Mouse (Mus musculus) hindbrain, embryonic 10.5 days (tissue): Measurements from ENCODE around the gene Nkrf. TPM values are rescaled to one million over a fixed set of nuclear protein-coding genes. Genes with fewer than 3 reads are reported as not detected.
"Not testable (repeated sequence)": the region's sequence is repeated elsewhere in the genome, so short reads cannot be mapped to it uniquely, and the experiment has no call there.

ENCODE experiments used
- DNase-seq: peaks from one replicate; pipeline ENCODE4 v3.0.0-alpha.2; 2017; ENCODE audit warnings: low spot score
- H3K27ac ChIP-seq: fragments of 300-500 bp; sonication (generic); 2 replicates; pipeline ENCODE4 v1.5.1; 2016; ENCODE audit warnings: mild to moderate bottlenecking, moderate library complexity
- H3K27me3 ChIP-seq: fragments of 300-500 bp; sonication (generic); 2 replicates; pipeline ENCODE4 v1.6.1; 2016; ENCODE audit warnings: mild to moderate bottlenecking; ENCODE audit not compliant: poor library complexity, insufficient read depth, severe bottlenecking
- H3K36me3 ChIP-seq: fragments of 300-500 bp; sonication (generic); 2 replicates; pipeline ENCODE4 v1.6.1; 2016; ENCODE audit warnings: mild to moderate bottlenecking, moderate library complexity
- H3K4me1 ChIP-seq: fragments of 300-500 bp; sonication (generic); replicated peaks from 2 replicates; pipeline ENCODE4 v1.6.1; 2016; ENCODE audit warnings: mild to moderate bottlenecking
- H3K4me3 ChIP-seq: fragments of 300-500 bp; sonication (generic); 2 replicates; pipeline ENCODE4 v1.5.1; 2016; ENCODE audit warnings: mild to moderate bottlenecking, moderate library complexity
- H3K9me3 ChIP-seq: fragments of 300-500 bp; sonication (generic); 2 replicates; pipeline ENCODE4 v1.6.1; 2016; ENCODE audit warnings: mild to moderate bottlenecking, moderate library complexity
- WGBS: fragments of 180-500 bp; shearing (Covaris S2); methylation state at CpG from one replicate; pipeline ENCODE4 v1.1.7; 2016; 5-methylcytosine and 5-hydroxymethylcytosine counted together
- polyA plus RNA-seq: library from polyadenylated mRNA; unstranded; fragments of >200 nt; fragmentation: Nextera tagmentation; extraction: Ambion mirVana; gene quantifications from 2 replicates; pipeline ENCODE4 v1.2.1, GENCODE M21; 2016

Gene Nkrf
- polyA plus RNA-seq, 1 experiment from 2014 or later, result 4.7 TPM

DNA sequence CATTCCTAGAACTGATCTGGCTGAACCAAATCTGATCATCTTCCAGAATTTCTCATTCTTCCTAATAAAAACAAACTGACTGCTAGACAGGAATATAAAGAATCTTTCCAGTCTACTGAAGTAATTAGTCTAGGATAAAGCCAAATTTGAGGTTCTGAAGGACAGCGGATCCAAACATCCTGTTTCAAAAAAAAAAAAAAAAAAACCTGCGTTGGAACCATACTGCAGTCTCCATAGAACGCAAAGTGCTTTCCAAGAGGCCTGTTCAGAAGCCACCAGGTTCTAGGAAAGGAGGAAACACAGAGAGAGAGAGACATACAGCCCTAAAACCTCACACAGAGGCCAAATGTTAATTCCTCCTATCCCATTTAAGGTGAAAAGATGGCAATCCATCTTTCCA is 1.0 kb downstream of the Nkrf start:
- Histone ChIP-seq H3K36me3 (no peaks in the 10 kb centered on the region), H3K9me3 (peaks cover 3% of the 10 kb centered on the region; the same call in 1 of the 2 replicates), H3K4me1 (no peaks in the 10 kb centered on the region), H3K27ac (peak overlapping the region; percentile 89), H3K4me3 (peak overlapping the region; percentile 67), H3K27me3 (no peaks in the 10 kb centered on the region)
- no peak for DNase-seq
- 42% methylated on average over 3 of the region's 3 CpGs for WGBS

DNA sequence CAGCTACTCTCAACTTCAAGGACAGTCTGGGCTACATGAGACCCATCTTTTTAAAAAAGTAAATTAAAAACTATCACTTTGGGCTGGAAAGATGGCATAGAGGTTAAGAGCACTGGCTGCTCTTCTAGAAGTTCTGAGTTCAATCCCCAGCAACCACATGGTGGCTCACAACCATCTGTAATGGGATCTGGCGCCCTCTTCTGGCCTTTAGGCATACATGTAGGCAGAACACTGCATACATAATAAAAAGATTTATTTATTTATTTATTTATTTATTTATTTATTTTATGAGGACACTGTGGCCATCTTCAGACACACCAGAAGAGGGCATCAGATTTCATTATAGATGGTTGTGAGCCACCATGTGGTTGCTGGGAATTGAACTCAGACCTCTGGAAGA is 3.8 kb downstream of the Nkrf start:
- not testable (repeated sequence) for H3K4me3 ChIP-seq, H3K36me3 ChIP-seq, H3K27me3 ChIP-seq, H3K27ac ChIP-seq, H3K9me3 ChIP-seq, H3K4me1 ChIP-seq, DNase-seq
- WGBS, result 19% methylated on average over 1 of the region's 1 CpGs

DNA sequence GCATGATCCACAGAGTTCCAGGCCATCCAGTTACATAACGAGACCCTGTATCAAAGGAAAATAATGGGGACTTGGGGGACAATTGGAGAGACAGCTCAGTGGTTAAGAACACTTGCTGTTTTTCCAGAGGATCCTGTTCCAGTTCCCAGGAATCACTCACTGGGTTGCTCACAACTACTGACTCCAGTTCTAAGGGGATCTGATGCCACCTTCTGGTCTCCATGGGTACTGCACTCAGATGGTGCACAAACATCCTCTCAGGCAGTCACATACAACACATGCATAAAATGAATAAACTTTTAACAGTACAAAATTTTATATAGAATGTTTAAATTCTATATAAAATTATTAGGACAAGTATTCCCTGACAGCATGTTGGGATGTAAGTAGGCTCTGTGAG is 18.0 kb downstream of the Nkrf start:
- no peaks in the 10 kb centered on the region for H3K4me1 ChIP-seq
- no peak for DNase-seq
- 86% methylated on average over 1 of the region's 1 CpGs for WGBS
- peaks cover 59% of the 10 kb centered on the region for H3K36me3 ChIP-seq
- H3K9me3 ChIP-seq, result no peaks in the 10 kb centered on the region
- H3K27me3 ChIP-seq, result no peaks in the 10 kb centered on the region
- no peak overlapping the region for H3K27ac ChIP-seq
- H3K4me3 ChIP-seq, result no peak overlapping the region

DNA sequence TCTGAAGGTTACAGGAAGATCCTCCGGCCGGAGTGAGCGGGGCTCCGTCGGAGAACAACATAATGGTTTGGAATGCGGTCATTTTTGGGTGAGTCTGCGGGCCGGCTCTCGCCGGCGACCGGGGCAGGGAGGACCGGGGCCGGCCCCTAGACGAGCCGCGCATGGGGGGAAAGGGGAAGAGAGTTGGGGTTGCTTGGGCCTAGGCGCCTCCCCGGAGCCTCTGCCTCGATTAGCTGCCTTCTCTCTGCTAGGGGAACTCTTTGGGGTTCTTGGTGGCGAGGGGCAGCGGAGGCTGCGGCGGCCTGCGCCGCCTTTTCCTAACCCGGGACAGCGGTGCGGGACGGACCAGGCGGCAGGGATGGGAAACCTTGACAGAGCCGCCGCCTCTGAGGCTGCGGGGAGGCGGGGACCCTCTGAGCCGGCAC is 28.0 kb downstream of the Nkrf start:
- peak; percentile 29 for DNase-seq

DNA sequence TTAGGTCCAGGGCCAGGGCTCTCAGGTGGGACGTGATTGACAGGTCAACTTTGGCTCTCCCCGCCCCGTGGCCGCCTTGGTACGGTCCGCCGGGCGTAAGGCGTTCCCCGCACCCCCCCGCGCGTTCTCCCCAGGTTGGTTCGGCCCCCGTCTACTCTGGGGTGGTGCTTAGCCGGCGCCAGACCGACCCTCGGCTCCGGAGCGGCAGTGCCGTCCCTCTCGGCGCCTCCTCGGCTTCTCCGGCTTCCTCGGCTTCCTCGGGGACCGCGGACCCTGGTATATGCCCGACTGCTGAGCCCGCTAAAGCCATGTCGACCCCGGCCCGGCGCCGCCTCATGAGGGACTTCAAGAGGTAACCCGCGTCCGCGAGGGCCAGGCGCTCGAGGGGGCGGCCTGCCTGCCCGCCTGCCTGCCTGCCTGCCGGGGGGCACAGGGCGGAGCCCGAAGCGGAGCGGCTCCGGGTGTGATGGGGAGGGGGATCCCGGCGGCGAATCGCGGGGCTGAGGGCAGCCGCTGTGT is 28.5 kb downstream of the Nkrf start:
- Histone ChIP-seq H3K9me3 (peaks cover 7% of the 10 kb centered on the region; the same call in 1 of the 2 replicates), H3K4me3 (peak overlapping the region; percentile 73), H3K4me1 (peaks cover 7% of the 10 kb centered on the region), H3K27me3 (no peaks in the 10 kb centered on the region), H3K27ac (peak overlapping the region; percentile 90), H3K36me3 (0 out of 2 replicates have a peak, but pooled peaks cover 3% of the 10 kb centered on the region)
- 10% methylated on average over 57 of the region's 57 CpGs for WGBS
- peak; percentile 87 for DNase-seq

More for the DNA sequence above, 28.0 kb downstream of the Nkrf start:
- H3K27ac ChIP-seq, result peak overlapping the region; percentile 90
- 0 out of 2 replicates have a peak, but pooled peaks cover 3% of the 10 kb centered on the region for H3K36me3 ChIP-seq
- WGBS, result 13% methylated on average over 36 of the region's 36 CpGs
- H3K4me1 ChIP-seq, result peaks cover 7% of the 10 kb centered on the region
- peaks cover 7% of the 10 kb centered on the region; the same call in 1 of the 2 replicates for H3K9me3 ChIP-seq
- peak overlapping the region; percentile 73 for H3K4me3 ChIP-seq
- H3K27me3 ChIP-seq, result no peaks in the 10 kb centered on the region

DNA sequence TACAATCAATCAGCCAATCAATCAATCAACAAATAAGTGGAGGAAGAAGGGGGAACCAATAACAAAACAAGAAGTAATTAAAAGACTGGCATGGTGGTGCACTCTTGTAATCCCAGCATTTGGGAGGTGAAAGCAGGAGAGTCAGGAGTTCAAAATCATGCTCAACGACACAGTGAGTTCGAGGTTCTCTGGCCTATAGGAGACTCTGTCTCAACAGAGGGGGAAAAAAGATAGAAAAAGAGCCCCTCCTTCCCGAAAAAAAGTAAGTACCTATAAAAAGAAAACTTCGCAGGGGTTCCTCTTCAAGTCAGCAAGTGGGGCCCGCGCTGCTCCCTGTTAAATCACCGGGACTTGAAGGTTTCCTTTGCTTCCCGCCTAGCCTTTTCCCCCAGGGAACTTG is 28.9 kb downstream of the Nkrf start, which contains the start of the genes Ube2a and C330007P06Rik:
TSS of gene Ube2a (plus strand) at position 136 of the 400 bp plus-strand sequence.
TSS of gene C330007P06Rik (minus strand) at position 347 of the 400 bp plus-strand sequence.
- no peak for DNase-seq
- peaks cover 7% of the 10 kb centered on the region for H3K4me1 ChIP-seq
- no peaks in the 10 kb centered on the region for H3K27me3 ChIP-seq
- WGBS, result 24% methylated on average over 8 of the region's 8 CpGs
- peaks cover 7% of the 10 kb centered on the region; the same call in 1 of the 2 replicates for H3K9me3 ChIP-seq
- H3K4me3 ChIP-seq, result peak within 1 kb of the TSS; percentile 73
- 0 out of 2 replicates have a peak, but pooled peaks cover 3% of the 10 kb centered on the region for H3K36me3 ChIP-seq
- peak within 1 kb of the TSS; percentile 90 for H3K27ac ChIP-seq

DNA sequence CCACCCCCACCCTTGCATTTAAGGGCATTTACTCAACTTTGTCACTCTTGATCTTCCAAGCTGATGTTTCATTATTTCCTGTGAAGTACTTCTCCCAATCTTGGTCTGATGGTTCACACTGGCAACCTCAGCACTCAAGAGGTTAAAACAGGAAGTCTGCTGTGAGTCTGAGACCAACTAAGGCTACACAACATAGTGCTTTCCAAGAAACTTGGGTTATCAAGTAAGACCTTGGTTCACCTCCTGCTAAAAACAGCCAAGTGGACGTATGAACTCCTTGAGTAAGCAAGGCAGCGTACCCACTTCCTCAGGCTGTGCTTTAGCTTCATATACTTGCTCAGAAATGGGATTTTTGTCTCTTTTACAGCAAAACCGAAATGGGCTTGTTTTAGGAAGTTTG is 32.3 kb downstream of the Nkrf start:
- 81% methylated on average over 3 of the region's 3 CpGs for WGBS
- Histone ChIP-seq H3K27me3 (no peaks in the 10 kb centered on the region), H3K4me3 (no peak overlapping the region), H3K9me3 (peaks cover 7% of the 10 kb centered on the region; the same call in 1 of the 2 replicates), H3K36me3 (no peaks in the 10 kb centered on the region), H3K4me1 (peaks cover 4% of the 10 kb centered on the region), H3K27ac (no peak overlapping the region)
- DNase-seq, result no peak

DNA sequence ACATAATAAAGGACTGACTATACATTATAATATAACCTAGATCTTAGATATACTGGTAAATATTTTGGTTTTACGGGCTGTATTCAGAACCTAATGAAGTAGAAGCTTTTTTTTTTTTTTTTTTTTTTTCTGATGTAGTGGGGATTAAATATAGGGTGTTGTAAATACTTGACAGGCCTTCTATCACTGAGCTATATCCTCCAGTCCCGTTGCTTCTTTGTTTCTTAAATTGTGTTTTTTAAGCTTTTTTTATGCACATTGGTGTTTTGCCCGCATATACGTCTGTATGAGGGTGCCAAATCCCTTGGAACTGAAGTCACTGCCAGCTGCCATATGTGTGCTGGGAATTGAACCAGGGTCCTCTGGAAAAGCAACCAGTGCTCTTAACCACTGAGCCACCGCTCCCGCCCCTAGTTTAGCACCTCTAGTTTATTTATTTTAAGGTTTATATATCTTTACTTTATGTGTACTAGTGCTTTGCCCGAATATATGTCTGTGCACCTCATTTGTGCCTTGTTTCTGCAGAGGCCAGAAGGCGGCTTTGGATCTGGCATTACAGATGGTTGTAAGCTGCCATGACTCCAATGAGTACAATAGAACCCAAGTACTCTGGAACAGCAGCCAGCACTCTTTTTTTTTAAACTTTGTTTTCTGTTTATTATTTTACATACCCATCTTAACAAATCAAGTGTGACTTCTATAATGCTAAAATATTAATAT is 37.9 kb downstream of the Nkrf start:
- H3K4me3 ChIP-seq, result peak overlapping the region; percentile 55
- no peaks in the 10 kb centered on the region for H3K27me3 ChIP-seq
- WGBS, result 54% methylated on average over 8 of the region's 8 CpGs
- H3K9me3 ChIP-seq, result no peaks in the 10 kb centered on the region
- DNase-seq, result no peak
- peak overlapping the region; percentile 72; the same call in 1 of the 2 replicates for H3K27ac ChIP-seq
- no peaks in the 10 kb centered on the region for H3K36me3 ChIP-seq
- peaks cover 6% of the 10 kb centered on the region; the same call in 1 of the 2 replicates for H3K4me1 ChIP-seq

DNA sequence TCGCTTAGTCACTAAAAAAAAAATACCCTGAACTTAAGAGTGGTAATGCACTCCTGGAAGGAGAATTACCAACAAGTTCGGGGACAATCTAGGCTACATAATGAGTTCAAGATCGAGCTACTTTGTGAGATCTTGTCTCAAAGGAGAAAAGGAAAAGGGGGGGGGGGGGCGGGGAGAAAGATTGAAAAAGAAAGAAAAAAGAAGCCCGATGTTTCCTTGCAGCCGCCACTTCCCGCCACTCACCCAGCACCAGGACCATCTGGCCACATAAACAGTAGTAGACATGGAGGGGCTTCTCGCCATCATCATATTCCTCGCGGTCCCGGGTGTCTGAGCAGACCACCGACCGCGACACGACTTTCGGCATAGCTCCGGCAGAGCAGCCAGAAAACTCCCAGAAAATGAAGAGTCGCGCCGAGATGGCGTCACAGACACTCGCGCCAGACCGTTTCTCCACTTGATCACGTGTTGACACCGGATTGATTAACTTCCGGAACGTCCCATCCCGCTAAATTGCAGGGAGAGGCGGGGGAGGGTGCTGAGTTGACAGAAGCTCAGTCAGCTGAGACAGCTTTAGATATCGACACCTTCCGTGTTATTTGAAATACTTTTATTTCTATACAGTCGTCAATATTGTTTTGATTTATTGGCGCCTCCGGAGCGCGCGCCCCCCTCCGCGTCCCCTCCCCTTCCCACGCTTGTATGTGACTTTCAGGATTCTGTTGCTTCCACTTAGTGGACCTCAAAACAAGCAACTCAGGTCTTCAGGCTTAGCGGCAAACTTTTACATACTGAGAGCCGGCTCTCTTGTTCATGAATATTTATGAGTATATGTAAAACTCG is 38.7 kb downstream of the Nkrf start:
- peak overlapping the region; percentile 80 for H3K27ac ChIP-seq

DNA sequence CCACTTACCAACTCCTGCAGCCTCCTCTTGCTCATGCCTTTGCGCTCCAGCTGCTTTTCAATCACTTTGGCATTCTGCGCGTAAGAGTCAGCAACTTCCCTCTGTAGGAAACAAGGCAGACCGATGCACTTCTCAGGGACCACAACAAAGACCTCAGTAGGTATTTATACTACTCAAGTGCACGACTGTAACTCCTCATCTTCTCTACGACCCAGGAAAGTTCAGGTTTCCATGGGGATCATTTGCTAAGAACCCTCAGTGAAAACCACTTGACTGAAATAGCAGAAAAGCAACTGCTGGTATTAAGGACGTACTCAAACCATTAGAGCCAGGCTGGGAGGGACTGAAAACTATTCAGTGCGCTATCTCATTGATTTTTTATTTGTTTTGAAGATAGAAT is 50.1 kb downstream of the Nkrf start:
- Histone ChIP-seq H3K36me3 (peaks cover 18% of the 10 kb centered on the region), H3K4me1 (no peaks in the 10 kb centered on the region), H3K27ac (no peak overlapping the region), H3K9me3 (no peaks in the 10 kb centered on the region), H3K27me3 (no peaks in the 10 kb centered on the region), H3K4me3 (no peak overlapping the region)
- 90% methylated on average over 8 of the region's 8 CpGs for WGBS
- DNase-seq, result no peak

More for the DNA sequence above, 38.7 kb downstream of the Nkrf start:
- peak; percentile 81 for DNase-seq
- no peaks in the 10 kb centered on the region for H3K9me3 ChIP-seq
- H3K4me3 ChIP-seq, result peak overlapping the region; percentile 55
- no peaks in the 10 kb centered on the region for H3K27me3 ChIP-seq
- H3K4me1 ChIP-seq, result peaks cover 6% of the 10 kb centered on the region; the same call in 1 of the 2 replicates
- 12% methylated on average over 43 of the region's 44 CpGs for WGBS
- H3K36me3 ChIP-seq, result 0 out of 2 replicates have a peak, but pooled peaks cover 2% of the 10 kb centered on the region

DNA sequence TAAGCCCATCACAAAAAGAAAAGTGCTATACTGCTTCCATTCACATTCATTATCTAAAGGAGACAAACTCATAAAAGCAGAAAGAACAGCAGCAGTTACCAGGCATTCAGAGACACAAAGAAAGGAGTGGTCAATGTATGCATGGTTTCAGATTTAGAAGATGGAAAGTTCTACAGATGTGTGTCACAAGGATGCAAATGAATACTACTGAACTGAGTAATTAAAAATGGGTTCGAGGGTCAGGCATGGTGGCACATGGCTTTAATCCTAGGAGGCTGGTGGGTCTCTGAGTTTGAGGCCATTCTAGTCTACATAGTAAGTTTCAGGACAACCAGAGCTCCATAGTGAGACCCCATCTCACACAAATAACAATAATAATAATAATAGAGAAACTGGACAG is 55.5 kb downstream of the Nkrf start:
- Histone ChIP-seq H3K36me3 (peaks cover 12% of the 10 kb centered on the region; the same call in 1 of the 2 replicates), H3K27me3 (no peaks in the 10 kb centered on the region), H3K9me3 (no peaks in the 10 kb centered on the region), H3K27ac (no peak overlapping the region), H3K4me1 (no peaks in the 10 kb centered on the region), H3K4me3 (no peak overlapping the region)
- WGBS, result 91% methylated on average over 1 of the region's 1 CpGs
- DNase-seq, result no peak

DNA sequence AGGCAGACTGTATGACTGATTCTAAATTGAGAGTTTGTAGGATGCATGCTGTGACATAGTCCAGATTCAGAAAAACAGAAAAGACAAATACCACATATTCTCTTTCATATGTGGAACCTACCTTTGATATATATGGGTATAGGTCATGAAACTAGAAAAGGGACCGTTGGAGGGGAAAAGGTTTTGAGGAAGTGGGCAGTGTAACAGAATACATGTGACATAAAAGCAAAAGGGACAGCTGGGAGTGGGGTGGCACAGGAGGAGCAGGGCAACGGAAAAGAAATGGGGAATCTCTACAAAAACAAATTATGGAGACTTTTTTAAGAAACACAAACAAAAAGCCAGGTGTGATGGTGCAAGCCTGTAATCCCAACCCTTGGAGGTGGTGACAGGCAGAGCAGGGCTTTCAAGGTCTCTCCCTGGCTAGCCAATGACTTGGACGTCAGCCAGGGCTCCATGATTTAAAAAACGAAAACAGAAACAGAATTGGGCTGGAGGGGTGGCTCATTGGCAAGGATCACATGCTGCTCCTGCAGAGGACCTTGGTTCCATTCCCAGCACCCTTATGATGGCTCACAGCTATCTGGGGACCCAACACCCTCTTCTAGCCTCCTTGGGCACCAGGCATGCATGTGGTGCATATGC is 59.2 kb downstream of the Nkrf start:
- Histone ChIP-seq H3K36me3 (peaks cover 10% of the 10 kb centered on the region), H3K4me3 (no peak overlapping the region), H3K27ac (no peak overlapping the region), H3K27me3 (no peaks in the 10 kb centered on the region), H3K9me3 (no peaks in the 10 kb centered on the region), H3K4me1 (no peaks in the 10 kb centered on the region)
- 76% methylated on average over 4 of the region's 4 CpGs for WGBS
- no peak for DNase-seq
